Comparison of ENCODE assay signal across 22 mouse cellular contexts in the genomic region with DNA sequence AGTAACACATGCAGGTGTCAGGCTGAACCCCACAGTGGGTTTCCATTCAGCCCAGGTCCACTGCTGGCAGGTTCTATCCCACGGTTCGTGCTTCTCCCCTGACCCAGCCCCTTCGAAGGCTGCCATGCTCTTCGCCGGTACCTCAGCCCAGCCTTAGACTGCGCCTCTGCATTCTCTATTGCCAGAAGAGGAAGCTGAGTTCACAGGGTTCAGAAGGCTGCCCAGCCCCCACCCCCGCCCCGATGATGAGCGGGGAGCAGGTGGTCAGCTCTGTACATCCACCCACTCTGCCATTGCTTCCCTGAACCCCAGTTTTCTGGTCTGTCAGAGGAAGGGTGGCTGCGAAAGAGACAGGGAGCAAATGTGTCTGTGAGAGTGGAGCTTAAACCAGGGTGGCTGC. TPM values are rescaled to one million over a fixed set of nuclear protein-coding genes. Genes with fewer than 3 reads are reported as not detected.
DNase-seq lines count a peak whose midpoint lies in the region; ATAC-seq and TF ChIP-seq lines count a peak whose summit lies in the region.
"Had no signal": no experiment of that assay in that cellular context is flagged by ENCODE, and none has a peak within 500 bp of the region (broad histone marks: within the 10 kb centered on the region; RNA-seq: fewer than 3 reads in every experiment).

No protein-coding gene starts in this region.

- H3K9me3 ChIP-seq in neural tube, embryonic 11.5 days (ENCODE audit: control insufficient read depth, low read length), result no peaks in the 10 kb centered on the region
- no peaks in the 10 kb centered on the region for H3K9me3 ChIP-seq in hindbrain, embryonic 13.5 days
- 0 out of 2 replicates have a peak, but pooled peaks cover 2% of the 10 kb centered on the region for H3K9me3 ChIP-seq in midbrain, embryonic 16.5 days (replicated peaks; ENCODE audit: control insufficient read depth, low read length, poor library complexity, severe bottlenecking)
- H3K9me3 ChIP-seq: intestine, embryonic 15.5 days; limb, embryonic 12.5 days had no signal

- no peak for TF ChIP-seq POLR2A in lung, adult 2 months (IDR thresholded peaks at IDR 0.05; ENCODE audit: borderline replicate concordance, extremely low read depth, low read depth, low read length)

- WGBS in neural tube, embryonic 11.5 days, result 31% methylated on average over 10 of the region's 10 CpGs
- WGBS in hindbrain, embryonic 13.5 days, result 24% methylated on average over 10 of the region's 10 CpGs
- WGBS in midbrain, embryonic 16.5 days, result 20% methylated on average over 10 of the region's 10 CpGs
- 50% methylated on average over 10 of the region's 10 CpGs for WGBS in lung, adult 2 months

- no peak overlapping the region for H3K4me3 ChIP-seq in neural tube, embryonic 11.5 days (ENCODE audit: low read depth, low read length)
- H3K4me3 ChIP-seq in hindbrain, embryonic 13.5 days, result no peak overlapping the region
- no peak overlapping the region for H3K4me3 ChIP-seq in midbrain, embryonic 16.5 days (ENCODE audit: low read depth, low read length)
- H3K4me3 ChIP-seq in lung, adult 2 months (replicated peaks; ENCODE audit: extremely low read depth, low read depth, low read length), result no peak overlapping the region
- H3K4me3 ChIP-seq: erythroblast, embryonic 14.5 days; intestine, embryonic 15.5 days; left cerebral cortex, adult 2 months; limb, embryonic 12.5 days; myocyte had no signal

- H3K27ac ChIP-seq in neural tube, embryonic 11.5 days (ENCODE audit: low read depth, low read length), result no peak overlapping the region
- no peak overlapping the region; the same call in 1 of the 2 replicates for H3K27ac ChIP-seq in hindbrain, embryonic 13.5 days
- H3K27ac ChIP-seq in midbrain, embryonic 16.5 days (ENCODE audit: low read length), result no peak overlapping the region
- H3K27ac ChIP-seq: intestine, embryonic 15.5 days; left cerebral cortex, adult 2 months; limb, embryonic 12.5 days; liver, embryonic 14.5 days had no signal

- H3K4me2 ChIP-seq in neural tube, embryonic 11.5 days (ENCODE audit: low read depth), result no peak overlapping the region
- H3K4me2 ChIP-seq in hindbrain, embryonic 13.5 days, result peak overlapping the region; percentile 3; the same call in 1 of the 2 replicates
- 0 out of 2 replicates have a peak overlapping the region, but pooled peaks have one; percentile 17 for H3K4me2 ChIP-seq in midbrain, embryonic 16.5 days (ENCODE audit: low read length)
- H3K4me2 ChIP-seq: heart, embryonic 11.5 days; intestine, embryonic 15.5 days; limb, embryonic 12.5 days had no signal

- H3K27me3 ChIP-seq in neural tube, embryonic 11.5 days (ENCODE audit: control insufficient read depth, insufficient read depth, low read length), result no peaks in the 10 kb centered on the region
- no peaks in the 10 kb centered on the region for H3K27me3 ChIP-seq in hindbrain, embryonic 13.5 days
- no peaks in the 10 kb centered on the region for H3K27me3 ChIP-seq in midbrain, embryonic 16.5 days (ENCODE audit: control insufficient read depth, insufficient read depth, low read depth, low read length)
- H3K27me3 ChIP-seq: intestine, embryonic 15.5 days; limb, embryonic 12.5 days had no signal

- no peaks in the 10 kb centered on the region for H3K36me3 ChIP-seq in neural tube, embryonic 11.5 days (ENCODE audit: control insufficient read depth, insufficient read depth, low read length)
- H3K36me3 ChIP-seq in hindbrain, embryonic 13.5 days, result no peaks in the 10 kb centered on the region
- H3K36me3 ChIP-seq in midbrain, embryonic 16.5 days (ENCODE audit: control insufficient read depth, insufficient read depth, low read length), result no peaks in the 10 kb centered on the region
- H3K36me3 ChIP-seq: intestine, embryonic 15.5 days; limb, embryonic 12.5 days had no signal

- H3K9ac ChIP-seq in neural tube, embryonic 11.5 days (ENCODE audit: low read length), result peak overlapping the region; percentile 26; the same call in 1 of the 2 replicates
- peak overlapping the region; percentile 10; the same call in 1 of the 2 replicates for H3K9ac ChIP-seq in hindbrain, embryonic 13.5 days
- H3K9ac ChIP-seq in midbrain, embryonic 16.5 days (ENCODE audit: low read depth, low read length), result no peak overlapping the region
- H3K9ac ChIP-seq: intestine, embryonic 15.5 days; limb, embryonic 12.5 days; liver, embryonic 14.5 days had no signal

- no peak for TF ChIP-seq CTCF in lung, adult 2 months (IDR thresholded peaks at IDR 0.05; ENCODE audit: insufficient read depth, low read length)

- ATAC-seq in neural tube, embryonic 11.5 days (ENCODE audit: insufficient read depth, low FRiP score, low TSS enrichment), result no peak
- ATAC-seq in hindbrain, embryonic 13.5 days (ENCODE audit: low FRiP score), result no peak
- peak; percentile 36 for ATAC-seq in midbrain, embryonic 16.5 days
- ATAC-seq: intestine, embryonic 15.5 days; lung, postnatal 0 days had no signal

- DNase-seq in neural tube, embryonic 11.5 days (ENCODE audit: low spot score), result peak; percentile 17
- no peak for DNase-seq in neural tube, embryonic 10.5 days (ENCODE audit: extremely low spot score, low spot score)
- no peak for DNase-seq in thymus, postnatal 25 days
- no peak for DNase-seq in lung, adult 2 months
- DNase-seq in spleen, postnatal 14 days (ENCODE audit: low spot score in 2 of 2), result no peak
- DNase-seq: adrenal gland, postnatal 10 days; cerebellum, adult 18-20 months; cerebellum, postnatal 36 days; heart, postnatal 14 days; kidney, postnatal 14 days; right cerebral cortex, postnatal 25 days had no signal

- H3K4me1 ChIP-seq in neural tube, embryonic 11.5 days (ENCODE audit: control insufficient read depth, insufficient read depth, low read length), result peaks cover 13% of the 10 kb centered on the region; the same call in 1 of the 2 replicates
- peaks cover 32% of the 10 kb centered on the region for H3K4me1 ChIP-seq in hindbrain, embryonic 13.5 days (replicated peaks)
- peaks cover 19% of the 10 kb centered on the region for H3K4me1 ChIP-seq in midbrain, embryonic 16.5 days (ENCODE audit: control insufficient read depth, insufficient read depth, low read length)
- H3K4me1 ChIP-seq in lung, adult 2 months (ENCODE audit: control insufficient read depth, insufficient read depth, low read length), result no peaks in the 10 kb centered on the region; the same call in 1 of the 2 replicates

RNA-seq across cellular contexts. Expression of a gene that starts 8.3 kb away (rescaled TPM):
- polyA plus RNA-seq in neural tube, embryonic 11.5 days (2014; fragmentation: Nextera tagmentation; extraction: Ambion mirVana), result 0.20 and 0.24 TPM in 2 replicates
- 0.09 and 0.52 TPM in 2 replicates for polyA plus RNA-seq in hindbrain, embryonic 13.5 days (2015; fragmentation: Nextera tagmentation; extraction: Ambion mirVana)
- polyA plus RNA-seq in midbrain, embryonic 16.5 days (2015; fragmentation: Nextera tagmentation; extraction: Ambion mirVana), result 0.51 and 0.58 TPM in 2 replicates
- 2.1 and 2.4 TPM in 2 replicates for polyA plus RNA-seq in lung, adult 2 months (2012; rRNA removed)
- polyA plus RNA-seq: C2C12; erythroblast, embryonic 14.5 days; myocyte had no signal
